ENCODE assay signal across 13 mouse cellular contexts in the genomic region with DNA sequence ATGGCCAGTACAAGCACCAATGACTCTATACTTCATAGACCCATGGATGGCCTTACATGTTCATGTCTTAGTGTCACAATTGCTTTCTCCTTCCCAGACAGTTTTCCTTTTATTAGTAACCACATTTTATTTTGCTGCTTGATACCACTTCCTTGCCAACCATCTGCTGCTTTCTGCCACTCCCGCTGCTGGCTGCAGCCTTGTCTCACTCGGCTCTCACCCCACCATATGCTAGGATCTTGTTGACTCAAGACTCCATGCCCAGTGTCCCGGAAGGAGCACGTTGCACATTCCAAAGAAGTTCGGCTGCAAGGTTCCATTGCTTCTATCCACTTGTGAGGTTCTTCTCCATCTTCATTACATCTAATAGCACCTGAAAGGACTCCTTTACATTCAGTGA.
DNase-seq lines count a peak whose midpoint lies in the region; ATAC-seq lines count a peak whose summit lies in the region.
"Had no signal": no experiment of that assay in that cellular context is flagged by ENCODE, and none has a peak within 500 bp of the region (broad histone marks: within the 10 kb centered on the region; RNA-seq: fewer than 3 reads in every experiment).

No protein-coding gene starts in this region.

- DNase-seq in cerebellum, postnatal 4 days (ENCODE audit: low spot score in 2 of 2) = no peak
- DNase-seq in layer of hippocampus, adult 18-20 months (ENCODE audit: low spot score in 2 of 2) = peak; percentile 39 to 57
- DNase-seq in layer of hippocampus, postnatal 14 days (ENCODE audit: low spot score in 2 of 2) = no peak
- peak; percentile 97 for DNase-seq in brain, adult 2 months (ENCODE audit: low read depth, low spot score)
- DNase-seq in cerebellum, adult 9-11 months = peak; percentile 92
- no peak for DNase-seq in heart, adult 8-10 months (ENCODE audit: low spot score)
- no peak for DNase-seq in thymus, postnatal 25 days
- DNase-seq: heart, postnatal 14 days; thymus, postnatal 36 days had no signal

- peak; percentile 92 for ATAC-seq in cerebellum, adult (ENCODE audit: insufficient number of reproducible peaks, low FRiP score, low TSS enrichment)
- ATAC-seq: intestine, postnatal 0 days; lung, postnatal 0 days; midbrain, embryonic 15.5 days had no signal

Comparison
In these comparisons a context has a peak if more than half of its experiments do, and no peak if none do; other contexts are left out.
1. DNase-seq: peak in layer of hippocampus, adult 18-20 months (2 of 2), brain, adult 2 months (single experiment) and cerebellum, adult 9-11 months (single experiment); none in cerebellum, postnatal 4 days (0 of 2), layer of hippocampus, postnatal 14 days (0 of 2), heart, adult 8-10 months (single experiment) and thymus, postnatal 25 days (single experiment).